Mouse (Mus musculus) testis, adult 10 weeks (tissue): ENCODE data around the gene Tfap4. TPM values are rescaled to one million over a fixed set of nuclear protein-coding genes. Genes with fewer than 3 reads are reported as not detected.

Experiments used
- polyA plus RNA-seq: library from polyadenylated mRNA; stranded (reverse); fragments of 350-450 nt; fragmentation: Illumina TruSeq; extraction: RNeasy Lipid Tissue Mini Kit (QIAGEN cat#74804); gene quantifications from one replicate; pipeline ENCODE4 v1.2.3, GENCODE M21; 2014; ENCODE audit warnings: low read depth, low replicate concordance

Tfap4 gene
- 0.49 TPM for polyA plus RNA-seq

DNA sequence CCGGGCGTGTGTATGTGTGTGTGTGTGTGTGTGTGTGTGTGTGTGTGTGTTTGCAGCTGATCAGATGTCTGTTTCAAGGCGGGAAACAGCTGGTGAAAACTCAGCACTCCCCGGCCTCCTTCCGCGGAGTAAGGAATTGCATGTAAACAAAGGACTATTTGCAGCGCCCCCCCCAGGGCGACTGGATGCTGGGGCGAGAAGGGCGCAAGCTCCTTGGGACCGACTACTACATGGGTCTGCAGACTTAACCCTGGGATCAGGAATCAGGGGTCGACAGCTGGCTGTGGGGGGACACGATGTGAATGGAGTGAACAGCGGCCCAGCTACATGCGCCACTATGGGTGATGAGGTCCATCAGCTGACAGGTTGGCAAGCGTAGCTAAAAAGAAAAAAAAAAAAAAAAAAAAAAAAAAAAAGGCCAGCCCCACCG is at the start of gene Tfap4:
Gene Tfap4, minus strand, starts transcription at position 140 of the 430 bp plus-strand sequence.

DNA sequence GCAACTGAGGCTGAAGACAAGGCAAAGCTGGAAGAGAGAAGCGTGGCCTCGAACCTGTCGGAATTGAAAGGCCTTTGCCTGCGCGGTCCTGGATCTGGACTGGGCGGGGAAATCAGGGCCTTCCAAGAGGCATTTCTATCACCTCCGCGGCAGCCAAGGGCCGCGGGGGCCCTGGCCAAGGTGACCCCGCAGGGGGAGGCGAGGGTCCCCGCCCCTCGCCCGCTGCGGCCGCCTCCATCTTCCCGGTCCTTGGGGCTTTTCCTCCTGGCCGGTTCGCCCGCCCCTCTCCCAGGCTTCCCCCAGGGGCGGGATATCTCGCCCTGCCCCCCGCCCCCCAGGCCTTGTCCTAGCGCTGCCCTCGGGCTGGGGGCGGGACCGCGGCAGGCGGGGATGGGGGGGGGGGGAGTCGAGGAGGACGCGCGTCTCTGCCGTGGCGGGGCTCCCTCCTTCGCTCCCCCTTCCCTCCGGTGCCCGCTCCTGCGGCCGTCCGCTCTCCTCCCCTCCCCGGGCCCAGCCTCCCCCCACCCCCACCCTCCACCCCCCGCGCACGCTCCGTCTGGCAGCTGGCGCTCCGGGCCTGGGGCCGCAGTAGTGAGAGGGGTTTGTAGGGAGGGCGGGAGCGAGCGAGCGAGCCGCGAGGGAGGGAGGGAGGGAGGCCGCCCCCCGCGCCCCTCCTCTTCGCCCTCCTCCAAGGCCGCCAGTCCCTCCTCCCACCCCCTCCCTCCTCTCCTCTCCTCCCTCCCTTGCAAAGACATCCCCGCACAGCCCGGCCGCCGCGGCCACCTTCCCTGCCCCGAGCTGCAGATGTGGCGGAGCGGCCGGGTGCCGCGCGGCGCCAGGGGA is 34.5 kb upstream of the Tfap4 start, which contains the start of gene Glis2:
Gene Glis2, plus strand, starts transcription at position 743 of the 843 bp plus-strand sequence.

DNA sequence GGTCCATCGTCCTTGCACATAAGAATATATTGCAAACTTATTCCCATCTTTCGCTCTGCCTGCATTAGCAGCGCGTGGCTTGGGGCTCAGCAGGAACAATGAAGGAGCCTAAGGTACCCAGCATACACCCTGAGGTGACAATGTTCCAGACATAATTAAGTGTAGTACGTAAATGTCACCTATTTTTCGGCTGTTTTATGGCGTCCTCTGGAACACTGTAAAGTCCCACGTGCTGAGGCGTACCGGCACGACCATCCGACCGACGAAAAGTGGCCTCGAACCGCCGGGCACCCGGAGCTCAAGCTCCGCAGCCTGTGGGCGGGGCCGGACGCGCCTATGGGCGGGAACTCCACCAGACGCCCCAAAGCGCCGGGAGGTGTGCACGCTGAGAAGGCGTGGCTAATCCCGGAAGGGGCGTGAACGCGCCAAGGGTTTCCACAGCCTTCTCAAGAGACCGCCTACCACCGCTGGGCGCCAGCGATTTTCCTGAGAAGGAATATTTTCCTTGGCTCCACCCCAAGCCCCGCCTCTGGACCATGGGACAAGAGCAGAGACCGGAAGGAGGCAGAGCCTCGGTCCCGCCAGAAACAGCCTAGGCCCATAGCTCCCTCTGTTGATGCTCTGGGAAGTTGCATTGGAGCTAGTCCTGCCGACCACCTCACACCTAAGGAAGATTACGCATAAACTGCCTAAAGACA is 18.0 kb downstream of the Tfap4 start, which contains the start of gene Srl:
Gene Srl, minus strand, starts transcription at position 316 of the 698 bp plus-strand sequence.

Other genes with a start within 250 kb of the Tfap4 start
- 0.90 TPM for gene Adcy9, start 139.4 kb downstream of the Tfap4 start, polyA plus RNA-seq
- gene Srl, start 18.0 kb downstream of the Tfap4 start, polyA plus RNA-seq = 5.8 TPM
- gene Glis2, start 34.9 kb upstream of the Tfap4 start, polyA plus RNA-seq = 0.27 TPM
- 67.4 TPM for gene Pam16, start 65.1 kb upstream of the Tfap4 start, polyA plus RNA-seq
- 1.4 TPM for gene Vasn, start 80.1 kb upstream of the Tfap4 start, polyA plus RNA-seq
- 26.9 TPM for gene Dnaja3, start 80.1 kb upstream of the Tfap4 start, polyA plus RNA-seq
- gene Coro7, start 119.9 kb upstream of the Tfap4 start, polyA plus RNA-seq = 0.31 TPM
- gene Nmral1, start 159.5 kb upstream of the Tfap4 start, polyA plus RNA-seq = 0.28 TPM
- gene Hmox2, start 166.5 kb upstream of the Tfap4 start, polyA plus RNA-seq = 639 TPM
- 26.2 TPM for gene Cdip1, start 230.4 kb upstream of the Tfap4 start, polyA plus RNA-seq